Mouse (Mus musculus): Measurements from ENCODE around the gene Pign.

Pign gene

DNA sequence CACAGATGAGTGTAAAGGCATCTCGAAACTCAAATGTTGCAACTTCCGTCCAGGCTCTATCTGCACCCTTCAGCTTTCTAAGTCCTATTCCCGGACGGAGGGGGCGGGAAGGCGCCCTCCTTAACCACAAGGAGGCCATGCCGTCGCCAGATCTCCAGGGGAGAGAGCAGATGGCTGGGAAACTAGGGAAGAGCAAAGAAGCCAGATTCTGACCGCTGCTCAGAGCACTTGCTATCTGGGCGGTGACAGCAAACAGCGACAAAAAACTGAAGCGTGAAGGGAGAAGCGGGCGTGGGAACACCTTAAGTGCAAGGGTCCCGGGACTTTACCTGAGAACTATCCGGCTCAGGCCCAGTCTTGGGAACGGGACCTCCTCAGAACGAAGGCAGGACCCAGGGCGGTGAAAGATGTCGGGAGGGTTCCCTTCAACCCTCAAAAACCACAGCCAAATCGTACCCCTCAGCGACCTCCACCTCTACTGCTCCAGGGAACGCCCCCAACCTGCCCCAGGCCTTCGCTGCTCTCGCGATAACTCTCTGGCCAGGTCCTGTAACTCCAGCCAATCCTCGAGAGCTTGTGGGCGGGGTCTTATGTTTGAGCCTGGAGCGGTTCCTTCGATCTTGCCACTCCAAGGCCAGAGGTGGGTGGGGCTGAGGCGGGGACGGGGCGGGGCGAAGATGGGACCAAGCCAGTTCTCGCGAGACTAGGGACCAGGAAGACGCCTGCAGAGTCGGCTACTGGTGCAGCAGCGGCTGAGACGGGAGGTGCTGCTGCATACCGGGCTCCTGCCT, at the start of gene Pign, which contains the start of gene Relch:
Pign (minus strand) TSS at position 507 of the 791 bp plus-strand sequence.
Relch (plus strand) TSS at position 691 of the 791 bp plus-strand sequence.
- H3K27me3 ChIP-seq (ENCODE audit: control insufficient read depth, insufficient read depth, low read length, poor library complexity, severe bottlenecking) = no peaks in the 10 kb centered on the region
- H3K36me3 ChIP-seq (ENCODE audit: control insufficient read depth, insufficient read depth, low read length, poor library complexity, severe bottlenecking) = no peaks in the 10 kb centered on the region
- peak; percentile 99 for DNase-seq (ENCODE audit: low read depth, low spot score)

DNA sequence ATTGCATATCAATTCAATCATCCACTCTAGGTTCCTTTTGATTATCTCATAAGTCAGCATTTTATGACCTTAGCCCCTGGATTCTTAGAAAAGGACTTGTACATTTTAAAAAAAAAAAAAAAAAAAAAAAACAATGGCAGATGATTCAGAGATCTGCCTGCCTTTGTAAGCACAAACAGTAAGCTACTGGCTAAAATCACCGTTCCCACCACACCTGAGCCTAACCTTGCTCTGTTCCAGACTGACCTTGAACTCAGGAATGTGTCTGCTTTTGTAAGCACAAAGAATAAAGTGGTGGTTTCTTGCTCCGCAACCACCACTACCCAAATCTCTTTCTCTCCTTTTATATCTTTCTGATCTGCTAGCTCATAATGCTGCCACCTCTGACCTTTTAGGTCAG, 49.3 kb upstream of the Pign start:
- Histone ChIP-seq H3K27me3 (ENCODE audit: control insufficient read depth, insufficient read depth, low read length, poor library complexity, severe bottlenecking) (no peaks in the 10 kb centered on the region), H3K36me3 (ENCODE audit: control insufficient read depth, insufficient read depth, low read length, poor library complexity, severe bottlenecking) (no peaks in the 10 kb centered on the region)
- no peak for DNase-seq (ENCODE audit: low read depth, low spot score)

DNA sequence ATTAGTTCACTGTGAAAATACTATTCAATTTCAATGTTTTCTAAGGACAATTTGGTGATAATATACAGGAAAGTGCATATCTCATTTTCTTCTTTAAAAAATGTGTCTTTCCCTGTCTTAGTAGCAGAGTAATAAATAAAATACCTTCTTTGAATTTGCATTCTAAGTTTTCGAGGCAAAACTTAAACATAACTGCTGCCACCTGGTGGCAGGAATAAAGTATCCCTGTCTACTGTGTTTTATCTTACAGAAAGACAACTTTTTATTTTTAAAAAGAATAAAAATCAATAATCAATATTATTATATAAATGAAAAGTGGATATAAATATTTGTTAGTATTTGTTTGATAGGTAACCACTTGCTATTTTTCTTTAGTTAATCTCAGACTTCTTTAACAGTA, 47.8 kb upstream of the Pign start:
- peak; percentile 61 for DNase-seq (ENCODE audit: low read depth, low spot score)
- H3K36me3 ChIP-seq (ENCODE audit: control insufficient read depth, insufficient read depth, low read length, poor library complexity, severe bottlenecking) = no peaks in the 10 kb centered on the region
- no peaks in the 10 kb centered on the region for H3K27me3 ChIP-seq (ENCODE audit: control insufficient read depth, insufficient read depth, low read length, poor library complexity, severe bottlenecking)

GRCm38 (mm10) chr1:105709415-105709814, 45.9 kb upstream of the Pign start:
- Histone ChIP-seq H3K27me3 (ENCODE audit: control insufficient read depth, insufficient read depth, low read length, poor library complexity, severe bottlenecking) (no peaks in the 10 kb centered on the region), H3K36me3 (ENCODE audit: control insufficient read depth, insufficient read depth, low read length, poor library complexity, severe bottlenecking) (no peaks in the 10 kb centered on the region)
- no peak for DNase-seq (ENCODE audit: low read depth, low spot score)

DNA sequence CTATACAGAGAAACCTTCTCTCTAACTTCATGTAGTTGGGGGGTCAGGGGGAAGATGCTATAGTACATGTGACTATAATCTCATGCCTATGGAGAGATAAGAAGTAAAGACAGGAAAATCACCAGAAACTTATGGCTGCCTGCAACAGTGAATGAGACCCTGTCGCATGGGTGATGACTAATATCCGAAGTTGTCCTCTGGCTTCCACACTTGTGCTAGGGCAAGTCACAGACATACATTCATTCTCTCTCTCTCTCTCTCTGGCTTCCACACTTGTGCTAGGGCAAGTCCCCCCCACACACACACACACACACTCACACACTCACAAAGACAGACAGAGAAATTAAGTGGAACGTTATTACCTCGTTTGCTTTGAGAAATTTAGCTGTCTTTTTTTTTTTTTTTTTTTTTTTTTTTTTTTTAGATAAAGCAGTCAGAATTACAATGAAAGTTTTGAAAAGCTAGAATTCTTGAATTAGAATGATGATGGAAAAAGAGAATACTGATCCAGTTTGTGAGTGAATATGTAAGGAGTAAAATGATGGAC, 37.6 kb upstream of the Pign start:
- no peaks in the 10 kb centered on the region for H3K27me3 ChIP-seq (ENCODE audit: control insufficient read depth, insufficient read depth, low read length, poor library complexity, severe bottlenecking)
- DNase-seq (ENCODE audit: low read depth, low spot score) = no peak
- peaks cover 2% of the 10 kb centered on the region; the same call in 1 of the 2 replicates for H3K36me3 ChIP-seq (ENCODE audit: control insufficient read depth, insufficient read depth, low read length, poor library complexity, severe bottlenecking)

DNA sequence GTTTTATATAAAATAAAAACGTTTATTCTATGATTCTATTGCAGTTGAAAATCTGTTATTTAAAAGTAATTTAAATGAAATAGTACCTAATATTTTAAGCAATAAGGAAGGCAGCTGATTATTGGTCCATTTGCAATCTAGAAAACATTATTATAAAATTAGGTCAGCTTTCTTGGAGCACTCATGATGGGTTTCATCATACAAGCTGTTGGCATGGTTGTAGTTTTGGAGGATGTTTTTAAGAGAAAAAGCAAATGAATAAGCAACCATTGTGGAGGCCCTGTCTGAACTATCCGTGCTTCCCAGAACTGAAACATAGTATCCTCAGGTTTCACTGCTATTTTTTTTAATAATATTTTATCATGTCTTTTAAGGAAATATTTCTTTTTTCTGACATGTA, 32.1 kb upstream of the Pign start:
- no peak for DNase-seq (ENCODE audit: low read depth, low spot score)
- H3K36me3 ChIP-seq (ENCODE audit: control insufficient read depth, insufficient read depth, low read length, poor library complexity, severe bottlenecking) = peaks cover 3% of the 10 kb centered on the region; the same call in 1 of the 2 replicates
- no peaks in the 10 kb centered on the region for H3K27me3 ChIP-seq (ENCODE audit: control insufficient read depth, insufficient read depth, low read length, poor library complexity, severe bottlenecking)

- no peak for DNase-seq (ENCODE audit: low read depth, low spot score)
- H3K27me3 ChIP-seq (ENCODE audit: control insufficient read depth, insufficient read depth, low read length, poor library complexity, severe bottlenecking) = no peaks in the 10 kb centered on the region
- peaks cover 5% of the 10 kb centered on the region; the same call in 1 of the 2 replicates for H3K36me3 ChIP-seq (ENCODE audit: control insufficient read depth, insufficient read depth, low read length, poor library complexity, severe bottlenecking)
These were observed 22.0 kb upstream of the Pign start for GRCm38 (mm10) chr1:105685501-105685900.

- DNase-seq (ENCODE audit: low read depth, low spot score) = peak; percentile 59
- H3K27me3 ChIP-seq (ENCODE audit: control insufficient read depth, insufficient read depth, low read length, poor library complexity, severe bottlenecking) = no peaks in the 10 kb centered on the region
- 0 out of 2 replicates have a peak, but pooled peaks cover 2% of the 10 kb centered on the region for H3K36me3 ChIP-seq (ENCODE audit: control insufficient read depth, insufficient read depth, low read length, poor library complexity, severe bottlenecking)
These were observed 17.1 kb upstream of the Pign start for GRCm38 (mm10) chr1:105680587-105680986.

- DNase-seq (ENCODE audit: low read depth, low spot score) = no peak
These were observed 11.3 kb upstream of the Pign start for GRCm38 (mm10) chr1:105674763-105675162.

DNA sequence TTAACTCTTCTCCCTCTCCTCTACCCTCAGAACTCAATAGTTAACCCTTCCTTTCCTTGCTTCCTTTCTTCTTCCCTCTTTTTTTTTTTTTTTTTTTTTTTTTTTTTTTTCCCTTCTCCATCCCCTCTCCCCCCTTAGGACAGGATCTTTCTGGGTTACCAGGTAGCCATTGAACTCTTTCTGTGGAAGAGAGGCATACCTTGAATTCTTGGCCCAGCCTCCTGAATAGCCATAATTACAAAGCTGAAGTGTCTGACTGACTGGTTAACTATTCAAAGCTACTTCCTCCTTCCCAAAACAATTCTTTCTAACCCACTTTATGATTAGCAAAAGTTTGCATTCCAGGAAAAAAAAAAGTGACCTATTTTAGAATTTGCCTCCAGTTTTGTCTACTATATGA, 6.2 kb upstream of the Pign start:
- Histone ChIP-seq H3K27me3 (ENCODE audit: control insufficient read depth, insufficient read depth, low read length, poor library complexity, severe bottlenecking) (no peaks in the 10 kb centered on the region), H3K36me3 (ENCODE audit: control insufficient read depth, insufficient read depth, low read length, poor library complexity, severe bottlenecking) (no peaks in the 10 kb centered on the region)
- no peak for DNase-seq (ENCODE audit: low read depth, low spot score)

More at GRCm38 (mm10) chr1:105674763-105675162, 11.3 kb upstream of the Pign start:
- Histone ChIP-seq H3K27me3 (ENCODE audit: control insufficient read depth, insufficient read depth, low read length, poor library complexity, severe bottlenecking) (no peaks in the 10 kb centered on the region), H3K36me3 (ENCODE audit: control insufficient read depth, insufficient read depth, low read length, poor library complexity, severe bottlenecking) (0 out of 2 replicates have a peak, but pooled peaks cover 2% of the 10 kb centered on the region)

- H3K36me3 ChIP-seq (ENCODE audit: control insufficient read depth, insufficient read depth, low read length, poor library complexity, severe bottlenecking) = no peaks in the 10 kb centered on the region
- H3K27me3 ChIP-seq (ENCODE audit: control insufficient read depth, insufficient read depth, low read length, poor library complexity, severe bottlenecking) = no peaks in the 10 kb centered on the region
- DNase-seq (ENCODE audit: low read depth, low spot score) = peak; percentile 14
These were observed 710 bp upstream of the Pign start for GRCm38 (mm10) chr1:105663962-105664812.

DNA sequence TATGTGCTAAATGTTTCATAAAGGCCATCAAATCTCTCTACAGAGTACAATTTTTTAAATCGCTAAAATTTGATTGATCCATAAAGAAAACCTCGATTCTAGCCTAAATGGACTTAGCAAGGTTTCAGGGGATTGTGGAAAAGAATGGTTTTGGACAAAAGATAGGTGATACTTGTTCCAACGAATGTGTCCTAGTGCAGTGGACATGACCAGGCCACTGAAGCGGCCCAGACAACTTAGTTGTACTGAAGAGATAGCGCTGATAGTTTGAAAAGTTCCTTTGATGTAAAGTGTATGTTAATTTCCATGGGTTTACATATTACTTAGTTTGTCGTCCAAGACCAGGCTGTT, 682 bp downstream of the Pign start:
- Histone ChIP-seq H3K36me3 (ENCODE audit: control insufficient read depth, insufficient read depth, low read length, poor library complexity, severe bottlenecking) (no peaks in the 10 kb centered on the region), H3K27me3 (ENCODE audit: control insufficient read depth, insufficient read depth, low read length, poor library complexity, severe bottlenecking) (no peaks in the 10 kb centered on the region)
- DNase-seq (ENCODE audit: low read depth, low spot score) = no peak

- no peaks in the 10 kb centered on the region for H3K36me3 ChIP-seq (ENCODE audit: control insufficient read depth, insufficient read depth, low read length, poor library complexity, severe bottlenecking)
- peak; percentile 76 for DNase-seq (ENCODE audit: low read depth, low spot score)
These were observed 3.5 kb downstream of the Pign start for GRCm38 (mm10) chr1:105660015-105660414.

GRCm38 (mm10) chr1:105653981-105654380, 9.5 kb downstream of the Pign start:
- no peak for DNase-seq (ENCODE audit: low read depth, low spot score)
- H3K36me3 ChIP-seq (ENCODE audit: control insufficient read depth, insufficient read depth, low read length, poor library complexity, severe bottlenecking) = no peaks in the 10 kb centered on the region
- H3K27me3 ChIP-seq (ENCODE audit: control insufficient read depth, insufficient read depth, low read length, poor library complexity, severe bottlenecking) = no peaks in the 10 kb centered on the region

More at GRCm38 (mm10) chr1:105660015-105660414, 3.5 kb downstream of the Pign start:
- H3K27me3 ChIP-seq (ENCODE audit: control insufficient read depth, insufficient read depth, low read length, poor library complexity, severe bottlenecking) = no peaks in the 10 kb centered on the region

DNA sequence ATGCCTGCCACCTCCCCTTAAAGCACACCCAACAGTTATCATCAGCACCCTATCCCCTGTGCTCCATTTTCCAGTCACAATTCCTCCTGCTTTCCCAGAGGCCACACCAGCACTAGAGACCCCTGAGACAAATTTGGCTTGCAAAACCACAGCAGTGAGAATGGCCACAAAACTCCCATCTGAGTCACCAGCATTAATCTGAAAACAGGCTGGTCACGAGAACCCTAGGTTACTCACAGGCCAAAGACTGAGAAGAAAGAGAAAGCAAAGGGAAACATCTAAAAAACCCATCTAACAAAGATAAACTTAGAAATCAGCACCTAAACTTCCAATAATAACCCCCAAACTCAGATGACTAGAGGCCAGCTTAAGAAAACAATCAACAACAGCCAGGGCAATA, 12.8 kb downstream of the Pign start:
- H3K27me3 ChIP-seq (ENCODE audit: control insufficient read depth, insufficient read depth, low read length, poor library complexity, severe bottlenecking) = no peaks in the 10 kb centered on the region
- no peak for DNase-seq (ENCODE audit: low read depth, low spot score)

More for the DNA sequence above, 12.8 kb downstream of the Pign start:
- peaks cover 5% of the 10 kb centered on the region; the same call in 1 of the 2 replicates for H3K36me3 ChIP-seq (ENCODE audit: control insufficient read depth, insufficient read depth, low read length, poor library complexity, severe bottlenecking)
